Mouse (Mus musculus) limb, embryonic 11.5 days (tissue): ENCODE measurements around the gene Ddr2. TPM values are rescaled to one million over a fixed set of nuclear protein-coding genes. Genes with fewer than 3 reads are reported as not detected.
A peak's percentile ranks its signal among the peaks of the same experiment; 100 is the strongest.

Experiments used
- ATAC-seq: fragments of 200-750 bp; cut with Nextera tagmentation; 2 replicates; pipeline ENCODE4 v1.8.0; 2017; ENCODE audit warnings: low read depth; ENCODE audit not compliant: insufficient number of reproducible peaks, low FRiP score, low TSS enrichment
- DNase-seq: peaks from one replicate; pipeline ENCODE4 v3.0.0-alpha.2; 2015; ENCODE audit warnings: low spot score
- H3K27ac ChIP-seq: fragments of 300-500 bp; sonication (generic); replicated peaks from 2 replicates; pipeline ENCODE4 v1.5.1; 2014; ENCODE audit warnings: low read depth, mild to moderate bottlenecking, low read length
- H3K27me3 ChIP-seq: fragments of 300-500 bp; sonication (generic); 2 replicates; pipeline ENCODE4 v1.6.1; 2014; ENCODE audit warnings: mild to moderate bottlenecking, low read length, mixed read lengths; ENCODE audit not compliant: control insufficient read depth, insufficient read depth
- H3K36me3 ChIP-seq: fragments of 300-500 bp; sonication (generic); 2 replicates; pipeline ENCODE4 v1.6.1; 2014; ENCODE audit warnings: mild to moderate bottlenecking, low read length, moderate library complexity, mixed read lengths; ENCODE audit not compliant: control insufficient read depth, insufficient read depth
- H3K4me1 ChIP-seq: fragments of 300-500 bp; sonication (generic); 2 replicates; pipeline ENCODE4 v1.6.1; 2014; ENCODE audit warnings: low read length, mixed read lengths; ENCODE audit not compliant: control insufficient read depth, insufficient read depth
- H3K4me2 ChIP-seq: fragments of 300-500 bp; sonication (generic); 2 replicates; pipeline ENCODE4 v1.6.1; 2014; ENCODE audit warnings: low read depth, mild to moderate bottlenecking, moderate library complexity; ENCODE audit not compliant: severe bottlenecking
- H3K4me3 ChIP-seq: fragments of 300-500 bp; sonication (generic); 2 replicates; pipeline ENCODE4 v1.5.1; 2014; ENCODE audit warnings: low read depth, low read length
- H3K9ac ChIP-seq: fragments of 300-500 bp; sonication (generic); 2 replicates; pipeline ENCODE4 v1.6.1; 2014; ENCODE audit warnings: mild to moderate bottlenecking, low read length
- H3K9me3 ChIP-seq: fragments of 300-500 bp; sonication (generic); 2 replicates; pipeline ENCODE4 v1.6.1; 2016; ENCODE audit warnings: low read length; ENCODE audit not compliant: control insufficient read depth
- WGBS: fragments of 180-500 bp; shearing (Covaris S2); extraction: QIAGEN DNeasy Blood & Tissue Kit; methylation state at CpG from one replicate; pipeline ENCODE4 v1.1.7; 2014; 5-methylcytosine and 5-hydroxymethylcytosine counted together
- polyA plus RNA-seq: library from polyadenylated mRNA; unstranded; fragments of >200 nt; fragmentation: Nextera tagmentation; extraction: Ambion mirVana; gene quantifications from 2 replicates; pipeline ENCODE4 v1.2.1, GENCODE M21; 2014

The Ddr2 gene
- polyA plus RNA-seq, 1 experiment from 2014 or later: 104 TPM

- H3K36me3 ChIP-seq: no peaks in the 10 kb centered on the region; the same call in 1 of the 2 replicates
- H3K27me3 ChIP-seq: no peaks in the 10 kb centered on the region
- H3K4me3 ChIP-seq: no peak overlapping the region
- no peak overlapping the region for H3K27ac ChIP-seq
- H3K4me2 ChIP-seq: no peak overlapping the region
- ATAC-seq (no peak), DNase-seq (no peak)
- H3K4me1 ChIP-seq: no peaks in the 10 kb centered on the region
- WGBS: 80% methylated on average over 7 of the region's 7 CpGs
- H3K9me3 ChIP-seq: no peaks in the 10 kb centered on the region
- no peak overlapping the region for H3K9ac ChIP-seq
Observed at GRCm38 (mm10) chr1:169949981-169950380, 160.6 kb downstream of the Ddr2 start.

- no peak for DNase-seq
- Histone ChIP-seq H3K4me3 (no peak overlapping the region), H3K9me3 (no peaks in the 10 kb centered on the region), H3K27ac (no peak overlapping the region), H3K36me3 (no peaks in the 10 kb centered on the region; the same call in 1 of the 2 replicates), H3K9ac (no peak overlapping the region), H3K4me1 (no peaks in the 10 kb centered on the region), H3K4me2 (no peak overlapping the region), H3K27me3 (no peaks in the 10 kb centered on the region)
- no peak for ATAC-seq
- WGBS: 82% methylated on average over 7 of the region's 7 CpGs
Observed at GRCm38 (mm10) chr1:169948866-169949265, 161.7 kb downstream of the Ddr2 start.

DNA sequence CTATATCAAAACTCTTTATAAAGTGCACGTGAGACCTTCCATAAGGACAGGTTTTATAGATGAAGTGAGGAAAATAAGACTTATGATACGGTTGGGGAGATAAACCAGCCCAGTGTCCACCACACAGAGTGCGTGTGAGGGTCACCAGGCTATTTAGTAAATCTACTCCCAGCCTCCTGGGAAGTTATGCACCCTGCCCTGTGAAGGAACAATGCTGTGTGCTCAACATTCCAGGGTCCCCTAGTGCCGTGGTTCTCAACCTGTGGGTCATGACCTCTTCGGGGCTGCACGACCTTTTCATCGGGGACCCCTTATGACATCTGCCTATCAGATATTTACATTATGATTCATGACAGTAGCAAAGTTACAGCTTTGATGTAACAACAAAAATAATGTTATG is 162.3 kb downstream of the Ddr2 start:
- Histone ChIP-seq H3K36me3 (no peaks in the 10 kb centered on the region; the same call in 1 of the 2 replicates), H3K9ac (no peak overlapping the region), H3K27ac (no peak overlapping the region), H3K4me3 (no peak overlapping the region), H3K9me3 (no peaks in the 10 kb centered on the region), H3K4me2 (no peak overlapping the region), H3K4me1 (no peaks in the 10 kb centered on the region), H3K27me3 (no peaks in the 10 kb centered on the region)
- DNase-seq (no peak), ATAC-seq (no peak)
- WGBS: 82% methylated on average over 7 of the region's 7 CpGs

DNA sequence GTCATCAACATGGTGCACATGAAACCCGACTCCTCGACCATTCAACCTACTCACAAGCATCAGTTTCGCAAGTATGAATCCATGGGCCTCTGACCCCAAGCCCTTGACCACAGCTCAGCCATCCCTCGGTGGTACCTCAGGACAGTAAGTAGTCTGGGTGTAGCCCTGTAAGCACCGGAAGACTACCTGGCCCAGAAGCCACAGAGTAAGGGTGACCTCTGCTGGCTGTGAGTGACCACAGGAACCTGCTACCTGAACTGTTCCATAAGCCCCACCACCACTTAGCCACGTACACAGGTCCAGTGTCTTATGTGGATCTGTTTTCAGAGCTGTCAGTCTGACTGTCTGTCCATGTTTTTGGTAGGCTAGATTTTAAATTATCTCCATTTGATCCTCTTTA is 162.9 kb downstream of the Ddr2 start:
- ATAC-seq: no peak
- H3K27ac ChIP-seq: no peak overlapping the region
- H3K9ac ChIP-seq: no peak overlapping the region
- no peaks in the 10 kb centered on the region for H3K27me3 ChIP-seq
- H3K4me3 ChIP-seq: no peak overlapping the region
- no peaks in the 10 kb centered on the region for H3K36me3 ChIP-seq
- H3K4me2 ChIP-seq: no peak overlapping the region
- no peak for DNase-seq
- no peaks in the 10 kb centered on the region for H3K9me3 ChIP-seq
- H3K4me1 ChIP-seq: no peaks in the 10 kb centered on the region
- WGBS: 80% methylated on average over 6 of the region's 6 CpGs

DNA sequence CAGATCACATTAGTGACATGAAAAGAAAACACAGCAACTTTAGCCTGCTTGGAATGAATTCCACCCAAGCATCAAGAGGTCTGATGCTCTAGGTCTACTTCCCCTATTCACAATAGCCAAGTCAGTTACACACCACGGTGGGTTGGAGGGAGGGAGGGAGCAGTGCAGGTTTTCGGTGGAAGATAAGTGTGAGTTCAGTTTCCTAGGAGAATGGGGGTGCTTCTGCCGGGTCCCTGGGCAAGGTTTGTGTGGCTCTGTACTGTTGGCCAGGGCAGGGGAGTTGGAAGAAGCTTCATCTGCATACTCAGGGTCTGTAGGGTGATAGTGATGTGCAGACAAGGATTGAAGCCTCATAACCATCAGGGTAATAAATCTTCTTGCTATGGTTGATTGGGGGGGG is 164.6 kb downstream of the Ddr2 start:
- Histone ChIP-seq H3K27me3 (no peaks in the 10 kb centered on the region), H3K36me3 (no peaks in the 10 kb centered on the region), H3K9ac (no peak overlapping the region), H3K4me2 (no peak overlapping the region), H3K4me3 (no peak overlapping the region), H3K4me1 (no peaks in the 10 kb centered on the region), H3K27ac (no peak overlapping the region), H3K9me3 (no peaks in the 10 kb centered on the region)
- ATAC-seq (no peak), DNase-seq (no peak)
- 79% methylated on average over 3 of the region's 3 CpGs for WGBS

DNA sequence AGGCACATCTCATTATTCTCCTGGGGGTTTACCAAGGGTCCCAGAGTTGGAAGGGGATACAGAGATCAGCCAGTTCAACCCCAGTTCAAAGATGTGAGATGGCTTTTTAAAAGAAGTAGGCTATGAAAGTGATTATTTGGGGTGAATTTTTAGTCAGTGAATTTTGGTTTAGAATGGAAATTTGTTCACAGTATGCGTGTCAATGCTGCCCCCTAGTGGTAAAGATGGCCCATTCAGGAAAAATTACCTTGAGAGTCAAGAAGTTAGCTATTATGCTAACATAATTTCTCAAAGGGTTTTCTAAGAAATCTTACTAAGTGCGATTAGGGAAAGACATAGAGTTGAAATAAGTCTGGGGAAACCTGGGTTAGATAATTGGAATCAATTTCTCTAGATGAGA is 171.2 kb downstream of the Ddr2 start:
- no peak overlapping the region for H3K27ac ChIP-seq
- H3K27me3 ChIP-seq: no peaks in the 10 kb centered on the region
- 8% methylated on average over 2 of the region's 2 CpGs for WGBS
- H3K4me1 ChIP-seq: no peaks in the 10 kb centered on the region
- no peaks in the 10 kb centered on the region for H3K9me3 ChIP-seq
- H3K4me2 ChIP-seq: no peak overlapping the region
- no peak overlapping the region for H3K4me3 ChIP-seq
- H3K36me3 ChIP-seq: no peaks in the 10 kb centered on the region
- no peak overlapping the region for H3K9ac ChIP-seq
- peak; percentile 65 for DNase-seq
- ATAC-seq: no peak

DNA sequence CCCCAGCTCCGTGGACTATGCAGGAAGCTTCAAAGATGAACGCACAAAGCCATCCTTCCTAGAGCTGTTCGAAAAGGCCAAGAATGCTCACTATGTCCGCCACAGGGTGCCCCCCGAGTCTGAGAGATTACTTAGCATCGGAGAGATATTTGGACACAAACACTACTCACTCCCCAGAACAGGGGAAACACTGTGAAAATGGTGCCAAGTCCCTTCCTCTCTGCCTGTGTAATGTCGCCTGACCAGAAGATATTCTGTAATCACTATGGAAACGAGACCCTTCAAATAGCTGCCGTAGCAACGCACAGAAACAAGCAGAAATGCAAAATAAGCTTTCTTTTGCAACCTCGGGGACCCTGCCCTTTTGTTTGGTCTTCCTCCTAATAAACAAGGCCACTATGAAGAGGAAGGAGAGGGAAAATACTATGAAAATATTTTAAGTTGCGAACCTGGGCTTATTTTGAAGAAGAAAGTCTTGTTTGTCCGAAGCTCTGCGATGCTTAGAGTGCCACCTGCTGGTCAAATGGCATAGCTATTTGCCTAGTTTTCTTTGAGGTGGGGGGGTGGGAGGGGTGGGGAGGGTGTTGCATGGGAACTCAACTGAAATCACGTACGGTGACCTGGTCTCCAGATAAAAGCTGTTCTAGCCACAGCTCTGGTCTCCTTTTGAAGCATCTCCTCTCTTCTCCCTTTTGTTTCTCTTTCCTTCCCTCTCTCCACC is 176.4 kb downstream of the Ddr2 start:
- no peaks in the 10 kb centered on the region for H3K27me3 ChIP-seq
- peak; percentile 74 for DNase-seq
- 58% methylated on average over 16 of the region's 16 CpGs for WGBS
- H3K4me3 ChIP-seq: no peak overlapping the region
- H3K9me3 ChIP-seq: no peaks in the 10 kb centered on the region
- H3K9ac ChIP-seq: no peak overlapping the region
- no peak overlapping the region for H3K27ac ChIP-seq
- no peaks in the 10 kb centered on the region for H3K4me1 ChIP-seq
- H3K36me3 ChIP-seq: no peaks in the 10 kb centered on the region
- no peak for ATAC-seq
- H3K4me2 ChIP-seq: no peak overlapping the region

DNA sequence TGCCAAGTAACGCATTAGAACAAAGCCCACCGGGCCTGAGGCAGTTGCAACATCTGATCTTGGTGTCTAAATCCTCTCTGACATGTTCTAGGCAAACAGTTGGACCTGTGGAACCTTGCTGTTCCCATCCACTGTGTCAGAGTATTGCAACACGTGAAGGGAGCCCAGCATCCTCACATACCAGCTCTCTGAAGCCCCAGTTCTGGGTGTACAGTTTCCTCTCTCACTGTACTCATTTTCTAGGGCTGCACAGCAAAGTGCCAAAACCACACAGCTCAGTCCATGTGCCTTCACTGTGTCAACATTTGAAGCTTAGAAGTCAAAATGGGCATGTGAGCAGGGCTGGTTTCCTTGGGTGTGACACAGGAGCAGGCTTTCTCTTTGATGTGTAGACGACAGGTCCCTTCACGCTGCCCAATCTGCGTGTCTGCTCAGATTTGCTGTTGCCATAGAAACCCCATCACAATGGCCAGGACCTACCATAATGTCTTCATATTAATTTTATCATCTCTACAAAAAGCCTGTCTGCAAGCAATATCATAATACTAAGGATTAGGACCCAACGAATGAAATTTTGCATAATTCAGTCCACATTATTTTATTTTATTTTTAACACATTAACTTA is 178.3 kb downstream of the Ddr2 start:
- H3K4me3 ChIP-seq: no peak overlapping the region
- no peak for ATAC-seq

More for the DNA sequence above, 178.3 kb downstream of the Ddr2 start:
- Histone ChIP-seq H3K27ac (no peak overlapping the region), H3K27me3 (no peaks in the 10 kb centered on the region), H3K9me3 (no peaks in the 10 kb centered on the region), H3K36me3 (no peaks in the 10 kb centered on the region), H3K4me2 (no peak overlapping the region), H3K9ac (no peak overlapping the region), H3K4me1 (no peaks in the 10 kb centered on the region)
- no peak for DNase-seq
- 72% methylated on average over 7 of the region's 7 CpGs for WGBS
